Mouse (Mus musculus): Measurements from ENCODE around the gene Dennd2c.

Gene Dennd2c

GRCm38 (mm10) chr3:103102454-103103390 is at the start of gene Dennd2c:
Gene Dennd2c, plus strand, starts transcription at chr3:103102604.
- peak; percentile 83 to 88 for DNase-seq

GRCm38 (mm10) chr3:103056016-103056595 is 46.3 kb upstream of the Dennd2c start:
- DNase-seq: no peak

- no peak for DNase-seq
These were observed 44.7 kb upstream of the Dennd2c start for GRCm38 (mm10) chr3:103057752-103058151.

- DNase-seq: peak; percentile 98
These were observed 43.9 kb upstream of the Dennd2c start, which contains the start of gene Nras for GRCm38 (mm10) chr3:103058207-103059157. Gene Nras, plus strand, starts transcription at chr3:103058285.

- DNase-seq: no peak
These were observed 35.5 kb upstream of the Dennd2c start for GRCm38 (mm10) chr3:103066927-103067326.

GRCm38 (mm10) chr3:103068971-103069370 is 33.4 kb upstream of the Dennd2c start:
- no peak for DNase-seq

GRCm38 (mm10) chr3:103073771-103074170 is 28.6 kb upstream of the Dennd2c start, which contains the start of gene Ampd1:
Gene Ampd1, plus strand, starts transcription at chr3:103074014.
- no peak for DNase-seq

GRCm38 (mm10) chr3:103075871-103076270 is 26.5 kb upstream of the Dennd2c start:
- no peak for DNase-seq

- DNase-seq: no peak
These were observed 25.9 kb upstream of the Dennd2c start for GRCm38 (mm10) chr3:103076476-103076875.

GRCm38 (mm10) chr3:103079301-103079700 is 23.1 kb upstream of the Dennd2c start:
- no peak for DNase-seq

GRCm38 (mm10) chr3:103081051-103081450 is 21.4 kb upstream of the Dennd2c start:
- no peak for DNase-seq

- no peak for DNase-seq
These were observed 20.4 kb upstream of the Dennd2c start for GRCm38 (mm10) chr3:103081861-103082453.

- DNase-seq: no peak
These were observed 19.6 kb upstream of the Dennd2c start for GRCm38 (mm10) chr3:103082761-103083160.

GRCm38 (mm10) chr3:103085986-103086385 is 16.4 kb upstream of the Dennd2c start:
- DNase-seq: no peak

- no peak for DNase-seq
These were observed 10.7 kb upstream of the Dennd2c start for GRCm38 (mm10) chr3:103091753-103092152.

- DNase-seq: no peak
These were observed 3.7 kb upstream of the Dennd2c start for GRCm38 (mm10) chr3:103098662-103099061.

GRCm38 (mm10) chr3:103099667-103100066 is 2.7 kb upstream of the Dennd2c start:
- DNase-seq: no peak

- peak in 1 of 2 experiments; percentile 5 for DNase-seq
These were observed 1.7 kb upstream of the Dennd2c start for GRCm38 (mm10) chr3:103100735-103101134.

GRCm38 (mm10) chr3:103101194-103101593 is 1.2 kb upstream of the Dennd2c start:
- no peak for DNase-seq

GRCm38 (mm10) chr3:103101909-103102308 is 495 bp upstream of the Dennd2c start:
- peak in 1 of 2 experiments; percentile 15 for DNase-seq

GRCm38 (mm10) chr3:103107565-103108240 is 5.3 kb downstream of the Dennd2c start:
- no peak for DNase-seq

GRCm38 (mm10) chr3:103112216-103112615 is 9.8 kb downstream of the Dennd2c start:
- no peak for DNase-seq

Data from cerebellum, postnatal 10 days (tissue).